Mouse (Mus musculus): ENCODE data around the gene Fabp2. TPM values are rescaled to one million over a fixed set of nuclear protein-coding genes. Genes with fewer than 3 reads are reported as not detected.

The Fabp2 gene
- polyA plus RNA-seq (2017; shearing (Covaris generic)) = not detected

DNA sequence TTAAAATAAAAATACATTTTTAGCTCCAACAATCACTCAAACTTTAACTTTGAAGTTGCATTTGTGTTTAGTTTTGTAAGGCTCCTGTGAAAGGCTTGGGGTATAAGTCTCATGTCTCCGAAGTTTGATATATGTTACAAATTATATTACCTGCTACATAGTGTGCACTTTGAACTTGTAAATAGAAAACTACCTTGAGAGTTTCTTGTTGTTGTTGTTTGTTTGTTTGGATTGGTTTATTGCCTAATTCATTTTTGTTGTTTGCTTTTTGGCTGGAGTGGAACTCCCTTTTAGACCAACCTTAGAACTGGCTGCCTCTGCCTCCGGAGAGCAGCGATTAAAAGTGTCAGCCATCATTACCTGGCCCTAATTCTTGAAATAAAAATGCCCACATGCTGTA, at the start of gene Fabp2:
Gene Fabp2, plus strand, starts transcription at position 301 of the 400 bp plus-strand sequence.

DNA sequence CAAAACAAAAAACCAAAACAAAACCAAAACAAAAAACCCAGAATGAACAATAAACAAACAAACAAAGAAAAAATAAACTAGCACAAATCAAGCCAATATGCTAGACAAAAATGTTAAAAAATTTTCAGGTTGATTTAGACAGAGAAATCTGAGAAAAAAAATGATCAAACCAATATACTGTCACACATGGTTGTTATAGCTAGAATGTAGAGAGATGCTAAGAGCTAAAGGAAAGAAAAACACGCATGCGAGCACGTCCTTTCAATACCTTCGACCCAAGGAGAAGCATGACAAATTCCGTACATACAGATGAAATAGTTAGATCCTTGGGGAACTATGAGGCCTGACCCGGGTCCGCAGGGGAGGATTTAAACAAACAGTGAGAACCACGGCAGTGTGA, 24.4 kb downstream of the Fabp2 start, which contains the start of gene Gm10959:
Gene Gm10959, minus strand, starts transcription at position 101 of the 400 bp plus-strand sequence.

DNA sequence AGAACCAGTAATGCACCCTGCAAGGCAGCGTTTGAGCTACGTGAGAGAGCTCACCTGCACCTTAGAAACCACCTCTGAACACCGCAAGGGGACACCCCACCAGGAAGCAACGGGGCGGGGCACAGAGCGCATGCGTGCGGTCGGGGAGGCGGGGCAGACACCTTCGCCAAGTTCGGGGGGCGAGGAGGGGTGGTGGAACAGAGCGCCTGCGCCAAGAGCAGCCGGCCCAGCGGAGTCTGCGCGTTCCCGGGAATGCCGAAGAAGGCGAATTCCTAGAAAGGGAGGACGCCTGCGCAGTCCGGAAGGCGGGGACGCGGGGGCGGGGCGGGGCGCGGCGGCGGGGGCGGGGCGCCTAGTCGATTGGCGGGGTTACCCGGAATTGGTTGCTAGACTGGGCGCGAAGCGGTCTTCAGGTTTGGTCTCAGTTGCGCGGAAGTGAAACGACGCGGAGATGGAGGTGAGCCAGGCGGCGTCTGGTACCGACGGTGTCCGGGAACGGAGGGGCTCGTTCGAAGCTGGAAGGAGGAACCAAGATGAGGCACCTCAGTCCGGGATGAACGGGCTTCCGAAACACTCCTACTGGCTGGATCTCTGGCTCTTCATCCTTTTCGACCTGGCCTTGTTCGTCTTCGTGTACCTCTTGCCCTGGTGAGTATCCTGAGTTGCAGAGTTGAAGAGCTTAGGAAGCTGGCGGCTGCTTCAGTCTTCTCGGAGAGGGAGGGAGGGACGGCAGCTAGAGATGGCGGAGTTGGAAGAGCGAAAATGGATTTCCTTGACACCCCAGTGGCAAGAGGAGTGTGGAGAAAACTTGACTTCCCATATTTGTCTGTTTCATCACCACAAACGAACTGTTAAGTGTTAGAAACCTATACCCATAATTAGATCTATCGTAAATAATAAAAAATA, 29.4 kb downstream of the Fabp2 start, which contains the start of gene 1810037I17Rik:
Gene 1810037I17Rik, plus strand, starts transcription at position 195 of the 906 bp plus-strand sequence.

Other genes starting within 250 kb of the Fabp2 start
- 0.12 TPM for gene Pde5a, start 166.1 kb upstream of the Fabp2 start, polyA plus RNA-seq (2017; shearing (Covaris generic))
- not detected for gene Gm10959, start 24.3 kb downstream of the Fabp2 start, polyA plus RNA-seq (2017; shearing (Covaris generic))
- 112 TPM for gene 1810037I17Rik, start 29.1 kb downstream of the Fabp2 start, polyA plus RNA-seq (2017; shearing (Covaris generic))
- gene Usp53, start 89.4 kb downstream of the Fabp2 start, polyA plus RNA-seq (2017; shearing (Covaris generic)) = 21.0 TPM
- not detected for gene Myoz2, start 139.9 kb downstream of the Fabp2 start, polyA plus RNA-seq (2017; shearing (Covaris generic))